In the genomic region with DNA sequence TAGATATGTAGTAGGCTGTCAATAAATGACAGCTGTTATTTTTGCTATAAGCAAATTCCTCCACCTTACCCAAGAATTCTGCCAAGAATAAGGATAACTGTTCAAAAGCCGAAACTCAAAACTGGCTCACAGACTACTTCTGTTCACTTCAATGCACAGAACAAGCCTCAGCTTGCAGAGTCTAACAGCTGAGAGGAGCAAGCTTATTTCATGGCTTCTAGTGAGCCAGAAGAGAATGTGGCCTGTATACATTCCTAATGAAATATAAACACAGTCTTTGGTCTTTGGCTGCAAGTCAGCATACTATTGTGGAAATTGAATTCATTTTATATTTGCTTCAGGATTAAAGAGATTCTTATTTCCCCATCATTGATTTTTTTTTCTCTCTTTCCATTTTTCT, we compare ENCODE assay signal across 25 mouse cellular contexts. TPM values are rescaled to one million over a fixed set of nuclear protein-coding genes. Genes with fewer than 3 reads are reported as not detected.
DNase-seq lines count a peak whose midpoint lies in the region; ATAC-seq and TF ChIP-seq lines count a peak whose summit lies in the region.
"Had no signal": no experiment of that assay in that cellular context is flagged by ENCODE, and none has a peak within 500 bp of the region (broad histone marks: within the 10 kb centered on the region; RNA-seq: fewer than 3 reads in every experiment).

No protein-coding gene starts in this region.

- no peak overlapping the region for H3K4me2 ChIP-seq in embryonic facial prominence, embryonic 11.5 days (ENCODE audit: low read depth, low read length)
- no peak overlapping the region for H3K4me2 ChIP-seq in lung, embryonic 14.5 days
- H3K4me2 ChIP-seq in stomach, embryonic 14.5 days (replicated peaks; ENCODE audit: low read depth, low read length), result no peak overlapping the region
- H3K4me2 ChIP-seq in stomach, postnatal 0 days (replicated peaks; ENCODE audit: low read depth), result no peak overlapping the region
- no peak overlapping the region for H3K4me2 ChIP-seq in embryonic facial prominence, embryonic 14.5 days (ENCODE audit: low read depth, low read length)
- H3K4me2 ChIP-seq: heart, embryonic 13.5 days; hindbrain, embryonic 14.5 days; kidney, embryonic 15.5 days; liver, embryonic 15.5 days had no signal

- TF ChIP-seq EP300 in stomach, postnatal 0 days (optimal IDR thresholded peaks at IDR 0.05), result no peak

- H3K9me3 ChIP-seq in embryonic facial prominence, embryonic 11.5 days (replicated peaks; ENCODE audit: control insufficient read depth, low read length), result no peaks in the 10 kb centered on the region
- no peaks in the 10 kb centered on the region for H3K9me3 ChIP-seq in embryonic facial prominence, embryonic 10.5 days
- no peaks in the 10 kb centered on the region for H3K9me3 ChIP-seq in lung, embryonic 14.5 days (ENCODE audit: low read depth, low read length)
- H3K9me3 ChIP-seq in stomach, embryonic 14.5 days (ENCODE audit: control insufficient read depth, low read depth, low read length), result no peaks in the 10 kb centered on the region
- H3K9me3 ChIP-seq in stomach, postnatal 0 days (ENCODE audit: control insufficient read depth, low read length), result no peaks in the 10 kb centered on the region
- no peaks in the 10 kb centered on the region for H3K9me3 ChIP-seq in embryonic facial prominence, embryonic 14.5 days (ENCODE audit: control insufficient read depth, low read length)
- H3K9me3 ChIP-seq: forebrain, embryonic 10.5 days; heart, embryonic 13.5 days; kidney, embryonic 15.5 days; liver, embryonic 15.5 days; midbrain, embryonic 10.5 days had no signal

- DNase-seq in embryonic facial prominence, embryonic 11.5 days (ENCODE audit: low spot score), result peak; percentile 47
- DNase-seq in embryonic facial prominence, embryonic 10.5 days (ENCODE audit: low spot score), result no peak
- DNase-seq in lung, embryonic 14.5 days, result peak; percentile 76
- no peak for DNase-seq in lung, postnatal 10 days
- no peak for DNase-seq in stomach, postnatal 0 days (ENCODE audit: low spot score)
- DNase-seq in embryonic facial prominence, embryonic 14.5 days (ENCODE audit: low spot score), result peak; percentile 93
- DNase-seq: adrenal gland, postnatal 14 days; cerebellum, adult 18-20 months; cerebellum, postnatal 14 days; heart, postnatal 10 days; kidney, adult 18-20 months; kidney, postnatal 4 days; thymus, postnatal 25 days had no signal

- H3K4me3 ChIP-seq in embryonic facial prominence, embryonic 11.5 days (ENCODE audit: low read depth, low read length), result no peak overlapping the region
- no peak overlapping the region for H3K4me3 ChIP-seq in embryonic facial prominence, embryonic 10.5 days
- no peak overlapping the region for H3K4me3 ChIP-seq in lung, embryonic 14.5 days (ENCODE audit: low read depth, low read length)
- H3K4me3 ChIP-seq in stomach, embryonic 14.5 days (ENCODE audit: low read depth, low read length), result no peak overlapping the region
- no peak overlapping the region for H3K4me3 ChIP-seq in stomach, postnatal 0 days (ENCODE audit: low read depth, low read length)
- H3K4me3 ChIP-seq in embryonic facial prominence, embryonic 14.5 days (ENCODE audit: low read depth, low read length), result no peak overlapping the region
- H3K4me3 ChIP-seq: forebrain, embryonic 10.5 days; heart, embryonic 13.5 days; kidney, embryonic 15.5 days; liver, embryonic 15.5 days; midbrain, embryonic 10.5 days had no signal

- H3K9ac ChIP-seq in embryonic facial prominence, embryonic 11.5 days (replicated peaks; ENCODE audit: low read length), result no peak overlapping the region
- H3K9ac ChIP-seq in lung, embryonic 14.5 days, result no peak overlapping the region
- no peak overlapping the region for H3K9ac ChIP-seq in stomach, embryonic 14.5 days (replicated peaks; ENCODE audit: low read depth, low read length)
- no peak overlapping the region for H3K9ac ChIP-seq in stomach, postnatal 0 days (ENCODE audit: low read length)
- no peak overlapping the region for H3K9ac ChIP-seq in embryonic facial prominence, embryonic 14.5 days (ENCODE audit: low read depth, low read length)
- H3K9ac ChIP-seq: heart, embryonic 13.5 days; hindbrain, embryonic 14.5 days; kidney, embryonic 15.5 days; liver, embryonic 15.5 days had no signal

- H3K27ac ChIP-seq in embryonic facial prominence, embryonic 11.5 days (replicated peaks; ENCODE audit: low read depth, low read length), result no peak overlapping the region
- H3K27ac ChIP-seq in embryonic facial prominence, embryonic 10.5 days (replicated peaks), result no peak overlapping the region
- H3K27ac ChIP-seq in lung, embryonic 14.5 days (ENCODE audit: low read depth), result no peak overlapping the region
- H3K27ac ChIP-seq in stomach, embryonic 14.5 days (ENCODE audit: low read length), result no peak overlapping the region
- H3K27ac ChIP-seq in stomach, postnatal 0 days (replicated peaks), result no peak overlapping the region
- H3K27ac ChIP-seq in embryonic facial prominence, embryonic 14.5 days (replicated peaks; ENCODE audit: low read depth, low read length), result no peak overlapping the region
- H3K27ac ChIP-seq: forebrain, embryonic 10.5 days; heart, embryonic 13.5 days; hindbrain, embryonic 14.5 days; kidney, embryonic 15.5 days; liver, embryonic 15.5 days; midbrain, embryonic 10.5 days had no signal

- no peaks in the 10 kb centered on the region for H3K4me1 ChIP-seq in embryonic facial prominence, embryonic 11.5 days (ENCODE audit: control insufficient read depth, insufficient read depth, low read length)
- no peaks in the 10 kb centered on the region for H3K4me1 ChIP-seq in embryonic facial prominence, embryonic 10.5 days
- no peaks in the 10 kb centered on the region for H3K4me1 ChIP-seq in lung, embryonic 14.5 days (ENCODE audit: insufficient read depth)
- H3K4me1 ChIP-seq in stomach, embryonic 14.5 days (ENCODE audit: control insufficient read depth, insufficient read depth, low read length), result no peaks in the 10 kb centered on the region
- H3K4me1 ChIP-seq in stomach, postnatal 0 days (replicated peaks; ENCODE audit: control insufficient read depth, insufficient read depth), result no peaks in the 10 kb centered on the region
- H3K4me1 ChIP-seq in embryonic facial prominence, embryonic 14.5 days (ENCODE audit: control insufficient read depth, insufficient read depth, low read length), result no peaks in the 10 kb centered on the region
- H3K4me1 ChIP-seq: forebrain, embryonic 10.5 days; heart, embryonic 13.5 days; kidney, embryonic 15.5 days; liver, embryonic 15.5 days; midbrain, embryonic 10.5 days had no signal

- WGBS in embryonic facial prominence, embryonic 11.5 days, result 86% methylated on average over 1 of the region's 1 CpGs
- WGBS in embryonic facial prominence, embryonic 10.5 days, result 75% methylated on average over 1 of the region's 1 CpGs
- WGBS in lung, embryonic 14.5 days, result 51% methylated on average over 1 of the region's 1 CpGs
- WGBS in stomach, embryonic 14.5 days, result 45% methylated on average over 1 of the region's 1 CpGs
- 29% methylated on average over 1 of the region's 1 CpGs for WGBS in stomach, postnatal 0 days
- 65% methylated on average over 1 of the region's 1 CpGs for whole genome bisulfite sequencing in embryonic facial prominence, embryonic 14.5 days

- H3K36me3 ChIP-seq in embryonic facial prominence, embryonic 11.5 days (replicated peaks; ENCODE audit: control insufficient read depth, insufficient read depth, low read depth, low read length), result no peaks in the 10 kb centered on the region
- H3K36me3 ChIP-seq in embryonic facial prominence, embryonic 10.5 days (replicated peaks), result no peaks in the 10 kb centered on the region
- H3K36me3 ChIP-seq in lung, embryonic 14.5 days (ENCODE audit: insufficient read depth), result no peaks in the 10 kb centered on the region
- no peaks in the 10 kb centered on the region for H3K36me3 ChIP-seq in stomach, embryonic 14.5 days (ENCODE audit: control insufficient read depth, insufficient read depth, low read length)
- no peaks in the 10 kb centered on the region for H3K36me3 ChIP-seq in stomach, postnatal 0 days (ENCODE audit: control insufficient read depth, insufficient read depth, low read length)
- no peaks in the 10 kb centered on the region for H3K36me3 ChIP-seq in embryonic facial prominence, embryonic 14.5 days (ENCODE audit: control insufficient read depth, insufficient read depth, low read length)
- H3K36me3 ChIP-seq: forebrain, embryonic 10.5 days; heart, embryonic 13.5 days; kidney, embryonic 15.5 days; liver, embryonic 15.5 days; midbrain, embryonic 10.5 days had no signal

- no peak for TF ChIP-seq CTCF in lung, embryonic 14.5 days (IDR thresholded peaks at IDR 0.05; ENCODE audit: low read depth)
- no peak for TF ChIP-seq CTCF in stomach, postnatal 0 days (IDR thresholded peaks at IDR 0.05; ENCODE audit: low read depth)

- ATAC-seq in embryonic facial prominence, embryonic 11.5 days (replicated peaks; ENCODE audit: insufficient number of reproducible peaks, low FRiP score, low TSS enrichment, low read depth), result no peak
- ATAC-seq in lung, embryonic 14.5 days (ENCODE audit: insufficient read depth), result peak; percentile 94
- peak; percentile 72; the same call in 1 of the 2 replicates for ATAC-seq in stomach, embryonic 14.5 days (ENCODE audit: insufficient number of reproducible peaks, insufficient read depth, low FRiP score, low read depth)
- no peak for ATAC-seq in stomach, postnatal 0 days (ENCODE audit: low FRiP score, low TSS enrichment)
- peak; percentile 90 for ATAC-seq in embryonic facial prominence, embryonic 14.5 days (ENCODE audit: low read depth)
- ATAC-seq in erythroid progenitor cell, adult 5-6 weeks (replicated peaks; ENCODE audit: low FRiP score, poor library complexity, severe bottlenecking), result no peak
- ATAC-seq: forebrain, embryonic 16.5 days had no signal

- H3K27me3 ChIP-seq in embryonic facial prominence, embryonic 11.5 days (ENCODE audit: control insufficient read depth, insufficient read depth, low read length), result no peaks in the 10 kb centered on the region
- no peaks in the 10 kb centered on the region for H3K27me3 ChIP-seq in embryonic facial prominence, embryonic 10.5 days (replicated peaks; ENCODE audit: low read depth, poor library complexity, severe bottlenecking)
- no peaks in the 10 kb centered on the region for H3K27me3 ChIP-seq in lung, embryonic 14.5 days (ENCODE audit: insufficient read depth, low read length)
- no peaks in the 10 kb centered on the region for H3K27me3 ChIP-seq in stomach, embryonic 14.5 days (ENCODE audit: control insufficient read depth, insufficient read depth, low read length)
- no peaks in the 10 kb centered on the region for H3K27me3 ChIP-seq in stomach, postnatal 0 days (ENCODE audit: control insufficient read depth, insufficient read depth, low read length)
- no peaks in the 10 kb centered on the region for H3K27me3 ChIP-seq in embryonic facial prominence, embryonic 14.5 days (replicated peaks; ENCODE audit: control insufficient read depth, insufficient read depth, low read length)
- H3K27me3 ChIP-seq: heart, embryonic 13.5 days; kidney, embryonic 15.5 days; liver, embryonic 15.5 days had no signal

RNA-seq across cellular contexts. Expression of gene 4930452B06Rik, which starts 22.4 kb away (rescaled TPM):
- polyA plus RNA-seq in embryonic facial prominence, embryonic 11.5 days (2014; fragmentation: Nextera tagmentation; extraction: Ambion mirVana), result 13.7 and 14.6 TPM in 2 replicates
- 11.1 and 12.7 TPM in 2 replicates for polyA plus RNA-seq in embryonic facial prominence, embryonic 10.5 days (2016; fragmentation: Nextera tagmentation; extraction: Ambion mirVana)
- 11.9 and 12.9 TPM in 2 replicates for polyA plus RNA-seq in lung, embryonic 14.5 days (2014; fragmentation: Nextera tagmentation; extraction: Ambion mirVana)
- polyA plus RNA-seq in stomach, embryonic 14.5 days (2014; fragmentation: Nextera tagmentation; extraction: Ambion mirVana), result 14.3 and 18.3 TPM in 2 replicates
- polyA plus RNA-seq in stomach, postnatal 0 days (2015; fragmentation: Nextera tagmentation; extraction: Ambion mirVana), result 5.0 and 5.8 TPM in 2 replicates
- 10.2 and 11.0 TPM in 2 replicates for polyA plus RNA-seq in embryonic facial prominence, embryonic 14.5 days (2014; fragmentation: Nextera tagmentation; extraction: Ambion mirVana)
- total RNA-seq in erythroid progenitor cell, adult 5-6 weeks (2015; ENCODE audit: low replicate concordance), result not detected in 2 replicates
- total RNA-seq in erythroid progenitor cell, adult 5-6 weeks (2017; ENCODE audit: low replicate concordance), result not detected in 2 replicates
- total RNA-seq: megakaryocyte progenitor cell, adult 5-6 weeks; MEL; monocyte, adult 5-6 weeks had no signal

Comparison
In these comparisons a context has a peak if more than half of its experiments do, and no peak if none do; other contexts are left out.
1. ATAC-seq: peak in lung, embryonic 14.5 days (single experiment), stomach, embryonic 14.5 days (single experiment) and embryonic facial prominence, embryonic 14.5 days (single experiment); none in embryonic facial prominence, embryonic 11.5 days (single experiment), stomach, postnatal 0 days (single experiment) and erythroid progenitor cell, adult 5-6 weeks (single experiment).
2. DNase-seq: peak in embryonic facial prominence, embryonic 11.5 days (single experiment), lung, embryonic 14.5 days (single experiment) and embryonic facial prominence, embryonic 14.5 days (single experiment); none in embryonic facial prominence, embryonic 10.5 days (single experiment), lung, postnatal 10 days (single experiment) and stomach, postnatal 0 days (single experiment).